In the genomic region with DNA sequence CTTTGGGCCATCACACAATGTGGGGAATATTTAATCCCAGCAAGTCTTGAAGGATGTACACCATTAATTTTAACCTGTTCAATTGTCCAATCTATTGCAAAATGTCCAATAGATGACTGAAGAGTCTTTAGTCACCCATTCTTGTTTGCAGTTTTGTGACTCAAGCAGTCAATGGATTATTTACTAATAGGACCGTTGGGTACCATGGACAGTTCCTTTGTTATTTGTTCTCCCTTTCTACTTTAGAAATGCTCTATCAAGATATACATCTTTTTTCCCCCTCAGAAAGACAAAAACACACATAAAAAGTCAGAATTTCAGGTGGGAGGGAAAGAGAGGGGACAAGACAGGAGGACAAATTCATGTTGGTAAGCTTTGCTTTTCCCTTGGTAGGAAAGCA, we compare ENCODE assay signal across 18 mouse cellular contexts.
A peak's percentile ranks its signal among the peaks of the same experiment; 100 is the strongest.
DNase-seq lines count a peak whose midpoint lies in the region; ATAC-seq lines count a peak whose summit lies in the region.
"Had no signal": no experiment of that assay in that cellular context is flagged by ENCODE, and none has a peak within 500 bp of the region (broad histone marks: within the 10 kb centered on the region; RNA-seq: fewer than 3 reads in every experiment).

No protein-coding gene starts in this region.

- DNase-seq in 416B (ENCODE audit: low read depth): peak; percentile 4
- peak; percentile 14 for DNase-seq in ES-CJ7 (ENCODE audit: low read depth, low spot score)
- DNase-seq in adipocyte (ENCODE audit: low spot score): peak; percentile 2
- peak; percentile 54 for DNase-seq in forelimb bud, embryonic 11.5 days (ENCODE audit: low read depth, low spot score)
- DNase-seq in natural killer cell, adult 2 months (ENCODE audit: low spot score in 2 of 2): no peak
- DNase-seq in midbrain, embryonic 14.5 days: no peak
- DNase-seq: adrenal gland, postnatal 14 days; cerebellum, adult 2 months; heart, adult 18-20 months; lung, adult 2 months; spleen, adult 18-20 months had no signal

- WGBS in midbrain, embryonic 14.5 days: 70% methylated on average over 1 of the region's 1 CpGs
- WGBS in heart, embryonic 11.5 days (ENCODE audit: insufficient replicate concordance): 63% methylated on average over 1 of the region's 1 CpGs

- H3K4me3 ChIP-seq in midbrain, embryonic 14.5 days (replicated peaks; ENCODE audit: low read depth, low read length): no peak overlapping the region
- no peak overlapping the region for H3K4me3 ChIP-seq in heart, embryonic 11.5 days (ENCODE audit: low read depth, low read length)
- H3K4me3 ChIP-seq: erythroblast, embryonic 14.5 days; hindbrain, embryonic 10.5 days; midbrain, embryonic 15.5 days; stomach, embryonic 15.5 days had no signal

- H3K36me3 ChIP-seq in midbrain, embryonic 14.5 days (ENCODE audit: control insufficient read depth, insufficient read depth, low read length): no peaks in the 10 kb centered on the region
- H3K36me3 ChIP-seq in heart, embryonic 11.5 days (ENCODE audit: control insufficient read depth, insufficient read depth, low read length): no peaks in the 10 kb centered on the region
- H3K36me3 ChIP-seq: hindbrain, embryonic 10.5 days; midbrain, embryonic 15.5 days; stomach, embryonic 15.5 days had no signal

- H3K4me1 ChIP-seq in midbrain, embryonic 14.5 days (ENCODE audit: control insufficient read depth, insufficient read depth, low read length): no peaks in the 10 kb centered on the region
- H3K4me1 ChIP-seq in heart, embryonic 11.5 days (ENCODE audit: control insufficient read depth, insufficient read depth, low read length): no peaks in the 10 kb centered on the region
- H3K4me1 ChIP-seq: hindbrain, embryonic 10.5 days; midbrain, embryonic 15.5 days; stomach, embryonic 15.5 days had no signal

- H3K27me3 ChIP-seq in midbrain, embryonic 14.5 days (ENCODE audit: control insufficient read depth, insufficient read depth, low read length): no peaks in the 10 kb centered on the region
- H3K27me3 ChIP-seq in heart, embryonic 11.5 days (ENCODE audit: control insufficient read depth, insufficient read depth, low read length): no peaks in the 10 kb centered on the region
- H3K27me3 ChIP-seq: midbrain, embryonic 15.5 days; stomach, embryonic 15.5 days had no signal

- ATAC-seq in midbrain, embryonic 14.5 days (ENCODE audit: low FRiP score, low TSS enrichment): no peak
- no peak for ATAC-seq in heart, embryonic 11.5 days (replicated peaks; ENCODE audit: insufficient number of reproducible peaks, low FRiP score, low TSS enrichment)
- ATAC-seq: forebrain, embryonic 16.5 days; midbrain, embryonic 15.5 days had no signal

- no peak overlapping the region for H3K4me2 ChIP-seq in midbrain, embryonic 14.5 days (ENCODE audit: low read length)
- no peak overlapping the region for H3K4me2 ChIP-seq in heart, embryonic 11.5 days
- H3K4me2 ChIP-seq: liver, embryonic 11.5 days; midbrain, embryonic 15.5 days; stomach, embryonic 15.5 days had no signal

- H3K27ac ChIP-seq in midbrain, embryonic 14.5 days (replicated peaks; ENCODE audit: low read depth, low read length): no peak overlapping the region
- H3K27ac ChIP-seq in heart, embryonic 11.5 days (ENCODE audit: low read depth, low read length): no peak overlapping the region
- H3K27ac ChIP-seq: hindbrain, embryonic 10.5 days; midbrain, embryonic 15.5 days; stomach, embryonic 15.5 days had no signal

- H3K9ac ChIP-seq in midbrain, embryonic 14.5 days (replicated peaks; ENCODE audit: low read length): no peak overlapping the region
- H3K9ac ChIP-seq in heart, embryonic 11.5 days (ENCODE audit: low read depth, low read length): no peak overlapping the region
- H3K9ac ChIP-seq: midbrain, embryonic 15.5 days; stomach, embryonic 15.5 days had no signal

- no peaks in the 10 kb centered on the region for H3K9me3 ChIP-seq in midbrain, embryonic 14.5 days (ENCODE audit: control insufficient read depth, low read length)
- H3K9me3 ChIP-seq in heart, embryonic 11.5 days (replicated peaks; ENCODE audit: control insufficient read depth, low read length): no peaks in the 10 kb centered on the region
- H3K9me3 ChIP-seq: hindbrain, embryonic 10.5 days; midbrain, embryonic 15.5 days; stomach, embryonic 15.5 days had no signal

Comparison
In these comparisons a context has a peak if more than half of its experiments do, and no peak if none do; other contexts are left out.
1. DNase-seq: peak in 416B (single experiment), ES-CJ7 (single experiment), adipocyte (single experiment) and forelimb bud, embryonic 11.5 days (single experiment); none in natural killer cell, adult 2 months (0 of 2) and midbrain, embryonic 14.5 days (single experiment).